Mouse (Mus musculus): ENCODE data around the gene Rbms1. TPM values are rescaled to one million over a fixed set of nuclear protein-coding genes. Genes with fewer than 3 reads are reported as not detected.

Rbms1 gene
- polyA plus RNA-seq, 1 experiment from 2014 or later = 139 TPM

DNA sequence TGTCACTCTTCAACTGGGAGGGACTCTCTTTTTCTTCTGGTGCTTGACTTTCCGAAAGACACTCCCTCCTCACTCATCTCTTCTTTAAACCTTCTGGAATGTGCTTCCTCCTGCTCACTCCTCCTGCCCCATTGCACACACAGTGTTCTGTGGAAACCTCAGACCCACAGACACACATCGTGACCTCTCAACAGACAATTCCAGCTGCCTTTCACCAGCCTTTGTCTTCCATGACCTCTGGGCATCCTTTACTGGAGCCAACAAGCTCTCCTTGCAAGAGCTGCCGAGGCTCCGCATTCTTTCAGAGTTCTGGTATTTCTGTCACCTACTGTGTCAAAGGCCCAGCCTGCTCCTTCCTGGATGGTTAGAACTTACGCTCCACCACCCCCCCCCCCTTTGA lies 92.0 kb downstream of the Rbms1 start:
- Histone ChIP-seq H3K36me3 (no peaks in the 10 kb centered on the region), H3K27me3 (no peaks in the 10 kb centered on the region), H3K9ac (no peak overlapping the region), H3K4me1 (peaks cover 79% of the 10 kb centered on the region), H3K4me3 (no peak overlapping the region), H3K4me2 (no peak overlapping the region), H3K9me3 (no peaks in the 10 kb centered on the region), H3K27ac (no peak overlapping the region; the same call in 1 of the 2 replicates)
- WGBS = 18% methylated on average over 5 of the region's 5 CpGs
- ATAC-seq (ENCODE audit: borderline replicate concordance, extremely low read depth, low FRiP score, low TSS enrichment) = no peak

DNA sequence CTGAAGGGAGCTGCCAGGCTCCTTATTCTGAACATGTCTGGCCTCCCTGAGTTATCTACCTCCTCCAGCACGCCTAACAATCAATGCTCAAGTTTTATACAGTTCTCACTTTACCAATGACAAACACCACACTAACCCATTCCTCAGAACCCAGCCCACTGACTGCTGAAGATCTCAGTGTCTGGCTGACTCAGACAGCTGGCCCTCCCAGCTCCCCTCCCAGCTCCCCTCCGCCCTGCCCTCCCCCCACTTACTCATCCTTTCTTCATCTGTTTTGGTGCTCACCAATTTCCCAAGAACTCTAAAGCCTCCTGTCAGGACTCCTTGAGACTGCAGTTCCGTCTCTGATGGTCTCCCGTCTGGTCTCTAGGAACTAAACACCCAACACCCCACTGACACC lies 92.5 kb downstream of the Rbms1 start:
- Histone ChIP-seq H3K9me3 (no peaks in the 10 kb centered on the region), H3K4me3 (no peak overlapping the region), H3K4me2 (no peak overlapping the region), H3K36me3 (no peaks in the 10 kb centered on the region), H3K4me1 (peaks cover 78% of the 10 kb centered on the region), H3K9ac (no peak overlapping the region), H3K27ac (no peak overlapping the region; the same call in 1 of the 2 replicates), H3K27me3 (no peaks in the 10 kb centered on the region)
- 34% methylated on average over 4 of the region's 4 CpGs for WGBS
- no peak for ATAC-seq (ENCODE audit: borderline replicate concordance, extremely low read depth, low FRiP score, low TSS enrichment)

DNA sequence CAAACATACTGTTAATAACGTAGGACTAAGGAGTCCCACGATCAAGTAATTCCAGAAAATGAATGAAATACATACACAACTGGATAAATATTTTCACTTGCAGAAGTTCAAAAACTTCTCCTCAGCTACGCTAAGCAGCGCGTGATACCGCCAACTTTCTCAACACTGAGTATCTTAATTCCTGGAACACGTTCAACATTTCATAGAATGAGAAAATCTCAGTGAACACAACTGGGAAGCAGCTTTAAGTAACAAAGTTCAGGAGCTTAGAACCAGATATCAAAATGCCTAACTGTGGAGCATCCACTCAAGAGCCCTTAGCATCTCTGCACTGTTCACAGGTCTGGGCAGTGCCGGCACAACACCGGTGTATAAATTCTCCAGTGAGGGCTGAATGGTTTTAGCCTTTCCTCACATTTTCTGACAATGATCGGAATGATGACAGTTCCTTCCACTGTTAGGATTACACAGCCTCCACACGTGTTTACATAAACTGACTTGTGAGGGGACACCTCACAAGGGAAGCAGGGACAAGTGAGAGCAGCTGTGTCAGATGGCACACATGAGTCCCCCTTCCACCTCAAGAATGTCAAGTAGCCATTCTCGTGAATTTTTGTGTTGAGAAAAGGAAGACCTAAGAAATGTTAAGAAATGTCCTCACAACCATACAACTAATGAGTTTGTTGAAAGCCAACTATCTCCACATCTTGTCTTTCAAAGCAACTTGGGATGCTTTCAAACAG lies 93.8 kb downstream of the Rbms1 start:
- no peak for ATAC-seq (ENCODE audit: borderline replicate concordance, extremely low read depth, low FRiP score, low TSS enrichment)
- no peak overlapping the region for H3K27ac ChIP-seq
- H3K4me1 ChIP-seq = peaks cover 84% of the 10 kb centered on the region
- H3K27me3 ChIP-seq = no peaks in the 10 kb centered on the region
- H3K4me3 ChIP-seq = no peak overlapping the region
- H3K9ac ChIP-seq = no peak overlapping the region
- H3K36me3 ChIP-seq = no peaks in the 10 kb centered on the region
- H3K9me3 ChIP-seq = no peaks in the 10 kb centered on the region
- WGBS = 23% methylated on average over 12 of the region's 12 CpGs
- no peak overlapping the region; the same call in 1 of the 2 replicates for H3K4me2 ChIP-seq

DNA sequence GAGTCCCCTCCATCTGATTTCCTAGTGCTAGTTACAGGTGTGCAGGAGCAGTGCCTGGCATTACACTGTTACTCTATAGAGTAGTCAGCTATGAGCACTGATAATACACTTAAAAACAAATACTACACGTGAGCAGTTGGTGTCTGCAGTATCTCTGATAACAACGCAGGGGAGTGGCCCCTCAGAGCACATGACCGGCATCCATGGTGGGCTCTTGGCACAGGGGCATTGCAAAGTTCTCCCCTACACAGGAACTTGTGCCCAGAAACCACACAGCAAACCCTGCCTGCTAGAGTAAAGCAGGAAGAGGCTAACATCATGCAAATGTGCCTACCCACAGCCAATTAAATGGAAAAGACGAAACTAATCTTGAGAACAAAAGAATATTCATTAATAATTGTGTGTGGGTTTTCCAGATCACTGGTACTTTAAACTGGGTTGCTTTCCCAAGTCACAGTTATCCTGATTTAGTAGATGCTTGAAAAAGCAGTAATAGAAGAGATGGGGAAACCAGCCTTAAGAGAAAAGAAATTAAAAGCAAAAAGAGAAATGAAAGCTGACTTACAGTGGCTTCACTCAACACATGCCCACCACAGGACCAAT lies 94.8 kb downstream of the Rbms1 start:
- Histone ChIP-seq H3K27me3 (no peaks in the 10 kb centered on the region), H3K4me2 (no peak overlapping the region), H3K4me3 (no peak overlapping the region), H3K9ac (no peak overlapping the region), H3K9me3 (no peaks in the 10 kb centered on the region), H3K27ac (no peak overlapping the region), H3K36me3 (no peaks in the 10 kb centered on the region), H3K4me1 (peaks cover 84% of the 10 kb centered on the region)
- 69% methylated on average over 4 of the region's 4 CpGs for WGBS
- no peak for ATAC-seq (ENCODE audit: borderline replicate concordance, extremely low read depth, low FRiP score, low TSS enrichment)

DNA sequence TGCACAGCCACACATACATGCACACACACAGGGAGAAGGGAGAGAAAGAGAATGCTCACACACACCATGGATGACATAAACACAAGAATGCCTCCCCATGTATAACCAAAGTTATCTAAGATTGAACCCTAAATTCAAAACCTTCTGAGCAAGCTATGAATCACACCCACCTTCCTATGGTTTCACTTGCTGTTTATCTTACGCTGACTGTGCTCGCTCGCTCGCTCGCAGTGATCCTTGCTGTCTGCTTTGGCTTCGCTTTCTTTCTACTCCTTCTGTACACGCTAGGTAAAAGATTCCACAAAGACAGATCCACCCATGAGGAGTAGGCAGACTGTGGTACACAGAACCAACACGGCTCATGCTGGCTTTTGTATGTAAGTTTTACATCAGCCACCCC lies 95.7 kb downstream of the Rbms1 start:
- H3K9ac ChIP-seq = no peak overlapping the region
- H3K4me3 ChIP-seq = no peak overlapping the region
- no peaks in the 10 kb centered on the region for H3K9me3 ChIP-seq
- peaks cover 79% of the 10 kb centered on the region for H3K4me1 ChIP-seq
- H3K27me3 ChIP-seq = no peaks in the 10 kb centered on the region
- no peak overlapping the region for H3K27ac ChIP-seq
- H3K4me2 ChIP-seq = no peak overlapping the region
- ATAC-seq (ENCODE audit: borderline replicate concordance, extremely low read depth, low FRiP score, low TSS enrichment) = no peak
- 91% methylated on average over 8 of the region's 8 CpGs for WGBS
- H3K36me3 ChIP-seq = no peaks in the 10 kb centered on the region

DNA sequence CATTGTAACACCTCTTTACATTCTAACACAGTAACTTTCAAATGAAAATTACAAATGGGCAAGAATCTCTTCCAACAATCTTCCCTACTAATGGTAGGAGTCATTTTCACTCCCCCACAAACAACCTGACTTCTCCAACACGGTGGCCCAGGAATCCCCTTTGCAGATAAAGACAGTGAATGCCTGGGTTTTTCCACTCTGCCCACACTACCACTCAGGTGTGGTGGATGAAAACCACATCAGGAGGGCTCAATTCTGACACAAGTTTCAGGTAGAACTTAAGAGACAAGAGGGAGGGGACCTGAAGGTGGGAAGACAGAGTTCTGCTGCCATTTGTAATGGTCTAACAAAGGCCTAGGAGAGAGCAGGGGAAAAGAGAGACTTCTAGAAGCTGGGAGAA lies 97.1 kb downstream of the Rbms1 start:
- 41% methylated on average over 1 of the region's 1 CpGs for WGBS
- no peak overlapping the region for H3K4me2 ChIP-seq
- no peak overlapping the region for H3K9ac ChIP-seq
- no peaks in the 10 kb centered on the region for H3K27me3 ChIP-seq
- no peak overlapping the region for H3K4me3 ChIP-seq
- no peaks in the 10 kb centered on the region for H3K9me3 ChIP-seq
- no peak overlapping the region for H3K27ac ChIP-seq
- H3K36me3 ChIP-seq = peaks cover 9% of the 10 kb centered on the region; the same call in 1 of the 2 replicates
- ATAC-seq (ENCODE audit: borderline replicate concordance, extremely low read depth, low FRiP score, low TSS enrichment) = no peak
- peaks cover 65% of the 10 kb centered on the region for H3K4me1 ChIP-seq

DNA sequence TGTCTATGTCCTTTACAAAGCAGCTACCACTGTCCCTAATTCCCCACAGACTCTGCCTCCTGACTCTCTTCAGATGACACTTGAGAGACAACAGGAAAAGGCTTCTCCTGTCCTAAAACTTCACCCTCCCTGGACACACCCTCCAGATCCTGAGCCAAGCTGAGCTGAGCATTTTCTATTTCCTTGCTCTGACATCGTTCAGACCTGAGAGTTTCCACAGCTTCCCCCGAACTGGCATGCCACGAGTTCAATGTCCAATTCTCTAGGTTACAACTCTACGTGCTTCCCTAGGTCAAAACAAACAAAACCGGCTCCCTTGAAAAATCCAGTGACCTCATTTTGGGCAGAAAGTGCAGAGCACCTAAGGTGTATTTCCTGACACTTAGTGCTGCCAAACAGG lies 98.0 kb downstream of the Rbms1 start:
- no peak overlapping the region for H3K9ac ChIP-seq
- 15% methylated on average over 5 of the region's 5 CpGs for WGBS
- peaks cover 9% of the 10 kb centered on the region; the same call in 1 of the 2 replicates for H3K36me3 ChIP-seq
- H3K4me3 ChIP-seq = no peak overlapping the region
- H3K9me3 ChIP-seq = no peaks in the 10 kb centered on the region
- H3K27me3 ChIP-seq = no peaks in the 10 kb centered on the region
- H3K27ac ChIP-seq = 0 out of 2 replicates have a peak overlapping the region, but pooled peaks have one; percentile 60
- ATAC-seq (ENCODE audit: borderline replicate concordance, extremely low read depth, low FRiP score, low TSS enrichment) = no peak
- peaks cover 57% of the 10 kb centered on the region for H3K4me1 ChIP-seq
- no peak overlapping the region for H3K4me2 ChIP-seq

DNA sequence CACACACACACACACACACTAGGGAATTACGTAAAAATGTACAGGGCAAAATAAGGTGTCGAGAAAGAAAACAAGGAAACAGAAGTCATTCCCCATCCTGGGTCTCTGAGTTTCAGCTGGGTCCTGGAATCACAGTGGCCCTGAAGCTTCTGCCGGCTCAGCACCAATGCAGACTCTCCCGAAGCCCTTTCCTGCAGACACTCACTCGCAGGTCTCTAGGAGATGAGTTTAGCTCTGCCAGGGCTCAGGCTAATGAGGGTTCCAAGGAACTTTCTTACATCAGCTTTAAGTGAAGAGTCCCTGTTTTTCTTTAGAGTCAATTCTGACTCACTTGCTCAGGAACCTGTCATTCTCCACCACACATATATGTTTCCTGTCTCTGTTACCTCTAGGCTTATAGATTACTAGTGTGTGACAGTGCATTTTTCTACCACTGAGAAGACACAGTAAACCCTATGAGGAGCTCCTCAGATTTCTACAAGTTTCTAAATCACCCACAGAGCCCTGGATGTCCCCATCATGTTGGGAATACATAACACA lies 98.7 kb downstream of the Rbms1 start:
- WGBS = 48% methylated on average over 5 of the region's 5 CpGs
- H3K4me1 ChIP-seq = peaks cover 50% of the 10 kb centered on the region
- H3K27me3 ChIP-seq = no peaks in the 10 kb centered on the region
- H3K9me3 ChIP-seq = no peaks in the 10 kb centered on the region
- peak overlapping the region; percentile 60 for H3K27ac ChIP-seq
- H3K9ac ChIP-seq = no peak overlapping the region
- no peak overlapping the region for H3K4me3 ChIP-seq
- H3K36me3 ChIP-seq = peaks cover 12% of the 10 kb centered on the region; the same call in 1 of the 2 replicates
- no peak for ATAC-seq (ENCODE audit: borderline replicate concordance, extremely low read depth, low FRiP score, low TSS enrichment)
- no peak overlapping the region for H3K4me2 ChIP-seq

DNA sequence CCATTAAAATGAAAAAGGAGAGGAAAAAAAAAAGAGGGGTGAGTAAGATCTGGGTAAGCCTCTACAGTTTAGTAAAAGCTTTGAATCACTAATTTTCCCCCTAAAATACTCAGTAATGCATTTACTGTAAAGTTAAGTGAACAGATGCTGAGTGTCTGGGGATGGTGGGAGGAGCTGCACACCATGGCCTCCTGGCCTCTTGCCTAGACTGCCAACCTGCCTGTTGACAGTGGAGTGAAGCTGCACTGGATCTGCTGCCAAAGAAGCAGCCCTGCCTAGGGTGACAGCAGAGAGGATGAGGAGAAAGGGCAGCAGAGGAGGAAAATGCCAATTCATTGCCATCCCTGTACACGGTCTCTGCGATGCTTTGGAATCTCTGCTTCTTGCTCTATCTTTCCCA lies 99.2 kb downstream of the Rbms1 start:
- peak overlapping the region; percentile 60 for H3K27ac ChIP-seq

DNA sequence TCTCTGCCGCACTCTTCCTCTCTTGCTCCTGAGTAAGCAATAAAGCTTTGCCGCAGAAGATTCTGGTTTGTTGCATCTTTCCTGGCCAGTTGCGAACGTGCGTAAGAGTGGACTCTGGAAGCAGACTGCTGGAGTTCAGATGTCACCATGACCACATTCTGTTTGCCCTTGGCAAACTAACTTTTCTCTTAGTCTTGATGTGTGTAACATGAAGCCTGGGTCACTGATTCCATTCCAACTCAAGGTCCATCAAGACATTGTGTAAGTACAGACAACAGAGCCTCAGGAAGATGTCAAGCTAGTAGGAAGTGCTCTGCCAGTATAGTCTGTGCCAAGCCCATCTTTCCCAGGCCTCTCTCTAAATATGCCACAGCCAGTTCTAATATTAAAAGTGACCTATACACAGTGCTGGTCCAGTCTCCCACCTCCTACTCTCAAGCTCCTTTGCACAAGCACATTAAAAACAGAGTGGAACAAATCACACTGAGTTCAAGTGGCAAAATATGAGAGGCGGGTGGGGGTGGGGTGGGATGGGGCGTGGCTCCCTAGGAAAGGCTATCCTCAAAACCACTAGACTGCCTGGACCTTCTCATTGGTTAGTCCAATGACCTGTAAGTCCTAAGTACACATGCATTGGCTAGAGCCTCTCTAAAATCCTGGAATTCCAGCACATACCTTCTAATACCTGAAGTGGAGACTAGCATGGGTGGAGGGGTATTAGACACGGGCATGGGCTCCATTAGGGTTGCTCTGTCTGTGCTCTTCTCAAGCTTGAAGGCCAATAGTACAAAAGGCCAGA lies 99.9 kb downstream of the Rbms1 start:
- H3K4me3 ChIP-seq = no peak overlapping the region
- no peaks in the 10 kb centered on the region for H3K27me3 ChIP-seq
- no peak overlapping the region for H3K9ac ChIP-seq
- H3K27ac ChIP-seq = peak overlapping the region; percentile 60
- H3K4me2 ChIP-seq = no peak overlapping the region
- peaks cover 39% of the 10 kb centered on the region for H3K4me1 ChIP-seq
- no peaks in the 10 kb centered on the region for H3K9me3 ChIP-seq
- peak; percentile 66; the same call in 1 of the 2 replicates for ATAC-seq (ENCODE audit: borderline replicate concordance, extremely low read depth, low FRiP score, low TSS enrichment)
- 73% methylated on average over 8 of the region's 8 CpGs for WGBS
- peaks cover 20% of the 10 kb centered on the region; the same call in 1 of the 2 replicates for H3K36me3 ChIP-seq

More for the DNA sequence above, 99.2 kb downstream of the Rbms1 start:
- no peak overlapping the region for H3K9ac ChIP-seq
- peaks cover 46% of the 10 kb centered on the region for H3K4me1 ChIP-seq
- no peak overlapping the region for H3K4me3 ChIP-seq
- ATAC-seq (ENCODE audit: borderline replicate concordance, extremely low read depth, low FRiP score, low TSS enrichment) = no peak
- H3K4me2 ChIP-seq = no peak overlapping the region
- H3K27me3 ChIP-seq = no peaks in the 10 kb centered on the region
- no peaks in the 10 kb centered on the region for H3K9me3 ChIP-seq
- H3K36me3 ChIP-seq = peaks cover 13% of the 10 kb centered on the region; the same call in 1 of the 2 replicates
- 62% methylated on average over 2 of the region's 2 CpGs for WGBS

DNA sequence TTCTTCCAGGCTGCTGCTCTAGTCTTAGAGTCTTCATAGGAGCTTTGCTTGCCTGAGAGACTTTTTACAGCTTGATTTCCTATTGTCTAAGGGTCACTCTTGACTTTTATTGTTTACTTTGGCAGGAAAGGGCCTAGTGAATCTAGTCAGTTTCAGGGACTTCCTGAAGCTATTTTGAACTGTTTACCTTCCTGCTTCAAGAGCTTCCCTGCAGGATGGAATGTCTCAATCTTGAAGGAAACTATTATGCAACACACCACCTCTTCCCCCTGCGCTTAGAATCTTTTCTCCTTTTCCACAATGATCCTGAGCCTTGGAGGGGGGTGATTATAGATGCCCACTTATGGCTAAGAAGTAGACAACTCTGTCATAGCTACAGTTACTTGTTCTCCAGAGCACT lies 104.9 kb downstream of the Rbms1 start:
- Histone ChIP-seq H3K9me3 (no peaks in the 10 kb centered on the region), H3K4me2 (no peak overlapping the region), H3K4me3 (no peak overlapping the region), H3K4me1 (peaks cover 41% of the 10 kb centered on the region), H3K36me3 (peaks cover 25% of the 10 kb centered on the region; the same call in 1 of the 2 replicates), H3K27me3 (no peaks in the 10 kb centered on the region), H3K27ac (0 out of 2 replicates have a peak overlapping the region, but pooled peaks have one; percentile 9), H3K9ac (no peak overlapping the region)
- WGBS = 56% methylated on average over 1 of the region's 1 CpGs
- ATAC-seq (ENCODE audit: borderline replicate concordance, extremely low read depth, low FRiP score, low TSS enrichment) = no peak
